Mouse (Mus musculus) ES-E14 (cell line): ENCODE measurements around the gene Cmip. TPM values are rescaled to one million over a fixed set of nuclear protein-coding genes. Genes with fewer than 3 reads are reported as not detected.
A peak's percentile ranks its signal among the peaks of the same experiment; 100 is the strongest.

ENCODE experiments used
- DNase-seq: peaks from one replicate; pipeline ENCODE4 v3.0.0-alpha.2; 2013; ENCODE audit warnings: low read depth, low spot score
- H3K27ac ChIP-seq: 2 replicates; pipeline ENCODE4 v1.5.1; 2012; ENCODE audit warnings: low read depth, mild to moderate bottlenecking, low read length, moderate library complexity, mixed read lengths; ENCODE audit not compliant: poor library complexity, insufficient read depth, severe bottlenecking
- H3K36me3 ChIP-seq: 2 replicates; pipeline ENCODE4 v1.6.1; 2012; ENCODE audit warnings: mild to moderate bottlenecking, low read length, moderate library complexity, mixed read lengths; ENCODE audit not compliant: control insufficient read depth, poor library complexity, insufficient read depth, severe bottlenecking
- H3K4me1 ChIP-seq, 2 experiments: fragments of 150-350 bp in 1 of 2; sonication (generic) in 1 of 2; 2 replicates each; pipeline ENCODE4 v1.6.1; 2012; ENCODE audit warnings: low read length in 2 of 2, mild to moderate bottlenecking in 1 of 2, mixed read lengths in 1 of 2; ENCODE audit not compliant: control insufficient read depth in 2 of 2, insufficient read depth in 2 of 2, poor library complexity in 1 of 2
- H3K4me3 ChIP-seq, 2 experiments: fragments of 150-350 bp in 1 of 2; sonication (generic) in 1 of 2; 2 replicates each; pipeline ENCODE4 v1.5.1; 2012; ENCODE audit warnings: low read length in 2 of 2, low read depth in 1 of 2, mild to moderate bottlenecking in 1 of 2, mixed read lengths in 1 of 2; ENCODE audit not compliant: insufficient read depth in 1 of 2, poor library complexity in 1 of 2, severe bottlenecking in 1 of 2
- H3K9ac ChIP-seq: 2 replicates; pipeline ENCODE4 v1.6.1; 2012; ENCODE audit warnings: low read depth, mild to moderate bottlenecking, low read length, mixed read lengths; ENCODE audit not compliant: poor library complexity, insufficient read depth, severe bottlenecking
- H3K9me3 ChIP-seq: fragments of 150-350 bp; sonication (generic); 2 replicates; pipeline ENCODE4 v1.6.1; 2012; ENCODE audit warnings: low read depth, mild to moderate bottlenecking, low read length; ENCODE audit not compliant: control insufficient read depth, insufficient read depth
- CHD2 ChIP-seq: IDR thresholded peaks from 2 replicates; pipeline ENCODE4 v1.6.1; 2014; ENCODE audit warnings: mild to moderate bottlenecking, low read depth, low read length, inconsistent platforms
- HCFC1 ChIP-seq: IDR thresholded peaks from 2 replicates; pipeline ENCODE4 v1.6.1; 2012; ENCODE audit warnings: low read length, inconsistent platforms, borderline replicate concordance; ENCODE audit not compliant: insufficient read depth
- MAFK ChIP-seq: IDR thresholded peaks from 2 replicates; pipeline ENCODE4 v1.6.1; 2014; ENCODE audit warnings: mild to moderate bottlenecking, low read depth, low read length, inconsistent platforms; ENCODE audit not compliant: insufficient read depth
- ZC3H11A ChIP-seq: IDR thresholded peaks from 2 replicates; pipeline ENCODE4 v1.6.1; 2012; ENCODE audit warnings: low read depth, mild to moderate bottlenecking, inconsistent platforms, low read length, borderline replicate concordance
- ZNF384 ChIP-seq: IDR thresholded peaks from 2 replicates; pipeline ENCODE4 v1.6.1; 2012; ENCODE audit warnings: low read depth, low read length, inconsistent platforms
- in situ Hi-C, 2 experiments: fragments of 600-800 bp; cut with MboI; formaldehyde crosslinking; loops; one replicate each; pipeline ENCODE4 v1.15.1; 2025; ENCODE audit warnings: low sequenced_read_pairs in 2 of 2, inconsistent platforms in 1 of 2; ENCODE audit not compliant: unreplicated experiment in 2 of 2
- total RNA-seq: library from RNA; depleted of rRNA; stranded (reverse); fragments of 300-350 nt; gene quantifications from 2 replicates; pipeline ENCODE4 v1.2.3, GENCODE M21; 2012

Gene Cmip
- total RNA-seq, 1 experiment, result 26.3 TPM

DNA sequence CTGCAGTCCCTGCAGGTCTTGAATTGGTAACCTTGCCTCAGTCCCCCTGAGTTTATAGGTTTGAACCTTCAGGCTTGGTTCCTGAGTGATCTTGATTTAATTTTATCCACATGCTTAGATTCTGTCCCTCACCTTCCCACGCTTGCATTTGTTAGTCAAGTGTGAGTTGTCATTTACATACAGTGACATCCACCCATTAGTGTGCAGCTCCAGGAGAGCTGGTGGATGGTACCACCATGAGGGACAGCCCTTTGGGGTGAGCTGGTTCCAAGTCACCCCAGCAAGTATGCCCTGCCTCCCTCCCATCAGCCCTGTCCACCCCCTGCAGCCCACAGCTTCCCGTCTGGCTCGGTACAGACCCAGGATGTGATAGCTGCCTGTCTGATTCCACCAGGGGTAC is 117.2 kb downstream of the Cmip start:
- Histone ChIP-seq H3K4me1 (peaks cover 15 to 52% of the 10 kb centered on the region in 2 experiments), H3K27ac (no peak overlapping the region), H3K4me3 (no peak overlapping the region), H3K9me3 (no peaks in the 10 kb centered on the region), H3K9ac (no peak overlapping the region), H3K36me3 (peaks cover 5% of the 10 kb centered on the region; the same call in 1 of the 2 replicates)
- in situ Hi-C loops, result no loop called here
- no peak for DNase-seq
- no peak for TF ChIP-seq ZC3H11A
- no peak for TF ChIP-seq HCFC1
- TF ChIP-seq MAFK, result no peak
- no peak for TF ChIP-seq ZNF384
- no peak for TF ChIP-seq CHD2

GRCm38 (mm10) chr8:117376997-117377396 is 120.1 kb downstream of the Cmip start:
- Histone ChIP-seq H3K27ac (no peak overlapping the region; the same call in 1 of the 2 replicates), H3K4me3 (no peak overlapping the region), H3K9ac (no peak overlapping the region), H3K9me3 (no peaks in the 10 kb centered on the region), H3K36me3 (peaks cover 8% of the 10 kb centered on the region; the same call in 1 of the 2 replicates), H3K4me1 (peaks cover 1 to 31% of the 10 kb centered on the region in 2 experiments; a peak in 3 of 4 replicates)
- DNase-seq, result no peak
- in situ Hi-C loops, result no loop called here
- TF ChIP-seq MAFK, result peak; percentile 51; the same call in 1 of the 2 replicates
- no peak for TF ChIP-seq ZC3H11A

DNA sequence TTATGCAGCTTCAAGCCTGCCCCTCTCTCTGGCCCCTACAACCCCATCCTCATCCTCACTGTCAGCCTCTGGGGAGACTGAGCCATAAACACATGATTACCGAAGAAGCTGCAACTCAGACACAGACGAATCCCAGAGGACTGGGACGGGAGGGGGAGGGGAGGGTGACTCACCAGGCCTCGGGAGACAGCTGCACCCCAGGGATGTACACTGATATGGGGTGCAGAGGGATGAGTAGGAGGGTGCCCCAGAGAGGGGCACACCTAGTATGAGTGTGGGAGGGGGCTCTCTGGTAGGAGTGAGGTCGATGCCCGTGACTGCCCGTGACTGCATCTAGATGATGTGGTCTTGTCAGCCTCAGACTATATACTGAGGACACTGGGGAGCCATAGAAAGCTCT is 121.8 kb downstream of the Cmip start:
- H3K27ac ChIP-seq, result no peak overlapping the region
- in situ Hi-C loops, result no loop called here
- no peaks in the 10 kb centered on the region for H3K9me3 ChIP-seq
- peaks cover 8% of the 10 kb centered on the region; the same call in 1 of the 2 replicates for H3K36me3 ChIP-seq
- no peak overlapping the region for H3K9ac ChIP-seq
- no peak for DNase-seq
- TF ChIP-seq ZC3H11A, result no peak
- no peak for TF ChIP-seq CHD2
- TF ChIP-seq HCFC1, result no peak
- TF ChIP-seq MAFK, result no peak
- TF ChIP-seq ZNF384, result no peak
- peaks cover 1 to 28% of the 10 kb centered on the region in 2 experiments; a peak in 3 of 4 replicates for H3K4me1 ChIP-seq
- H3K4me3 ChIP-seq, result no peak overlapping the region

DNA sequence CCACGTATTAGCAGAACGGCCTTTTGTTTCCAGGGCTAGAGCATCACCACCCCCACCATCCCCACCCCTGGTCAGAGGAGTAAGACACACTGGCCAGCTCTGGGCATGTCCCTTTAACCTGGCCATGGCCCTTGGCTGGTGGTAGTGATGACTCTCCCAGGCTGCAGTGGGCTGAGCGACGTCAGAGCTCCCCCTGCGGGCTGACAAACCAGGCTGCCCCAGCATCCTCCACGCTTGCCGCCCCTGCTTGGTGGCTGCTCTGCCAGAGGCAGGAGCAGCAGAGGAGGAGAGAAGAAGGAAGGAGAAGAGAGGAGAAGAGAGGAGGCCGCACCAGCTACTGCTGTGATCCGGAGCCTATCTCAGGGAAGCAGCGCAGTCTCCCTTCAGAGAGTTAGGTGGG is 122.3 kb downstream of the Cmip start:
- in situ Hi-C loops, result no loop called here
- Histone ChIP-seq H3K4me1 (peaks cover 1 to 28% of the 10 kb centered on the region in 2 experiments; a peak in 3 of 4 replicates), H3K4me3 (no peak overlapping the region), H3K36me3 (peaks cover 8% of the 10 kb centered on the region; the same call in 1 of the 2 replicates), H3K27ac (no peak overlapping the region), H3K9me3 (no peaks in the 10 kb centered on the region), H3K9ac (no peak overlapping the region)
- DNase-seq, result no peak
- no peak for TF ChIP-seq ZC3H11A
- TF ChIP-seq ZNF384, result no peak
- TF ChIP-seq CHD2, result no peak
- TF ChIP-seq HCFC1, result no peak

GRCm38 (mm10) chr8:117380796-117381195 is 123.9 kb downstream of the Cmip start:
- TF ChIP-seq ZNF384 (no peak), MAFK (no peak), HCFC1 (no peak), ZC3H11A (no peak), CHD2 (no peak)
- Histone ChIP-seq H3K27ac (no peak overlapping the region), H3K36me3 (peaks cover 11% of the 10 kb centered on the region; the same call in 1 of the 2 replicates), H3K9me3 (no peaks in the 10 kb centered on the region), H3K4me1 (peaks cover 1 to 21% of the 10 kb centered on the region in 2 experiments; a peak in 3 of 4 replicates), H3K4me3 (no peak overlapping the region), H3K9ac (no peak overlapping the region)
- in situ Hi-C loops, result no loop called here
- DNase-seq, result no peak
